In genomic region chr1:180570181-180570580, GRCm38 (mm10) we compare ENCODE assay signal across 7 mouse cellular contexts. TPM values are rescaled to one million over a fixed set of nuclear protein-coding genes. Genes with fewer than 3 reads are reported as not detected.
DNase-seq lines count a peak whose midpoint lies in the region; ATAC-seq and TF ChIP-seq lines count a peak whose summit lies in the region.

No protein-coding gene starts in this region.

- H3K4me2 ChIP-seq in CH12.LX (ENCODE audit: insufficient read depth, low read depth, poor library complexity, severe bottlenecking), result peak overlapping the region; percentile 97
- peak overlapping the region; percentile 86 for H3K4me2 ChIP-seq in forebrain, postnatal 0 days (ENCODE audit: low read depth)
- H3K4me2 ChIP-seq in liver, embryonic 16.5 days (ENCODE audit: low read depth, low read length), result peak overlapping the region; percentile 95

- peaks cover 62% of the 10 kb centered on the region for H3K79me2 ChIP-seq in CH12.LX (replicated peaks; ENCODE audit: control insufficient read depth, extremely low read depth, insufficient read depth, poor library complexity, severe bottlenecking)

- H3K27ac ChIP-seq in CH12.LX (ENCODE audit: insufficient read depth, low read depth), result no peak overlapping the region
- no peak overlapping the region; the same call in 1 of the 2 replicates for H3K27ac ChIP-seq in ES-E14 (ENCODE audit: insufficient read depth, low read depth, low read length, poor library complexity, severe bottlenecking)
- H3K27ac ChIP-seq in forebrain, postnatal 0 days (ENCODE audit: low read depth, low read length), result peak overlapping the region; percentile 92; the same call in 1 of the 2 replicates
- peak overlapping the region; percentile 56; the same call in 1 of the 2 replicates for H3K27ac ChIP-seq in liver, embryonic 16.5 days (ENCODE audit: low read length)

- 10% methylated on average over 5 of the region's 5 CpGs for WGBS in forebrain, postnatal 0 days
- WGBS in liver, embryonic 16.5 days (ENCODE audit: insufficient replicate concordance), result 2% methylated on average over 5 of the region's 5 CpGs

- no peak for ATAC-seq in forebrain, postnatal 0 days
- peak; percentile 67 for ATAC-seq in liver, embryonic 16.5 days (ENCODE audit: low read depth)

- H3K9me3 ChIP-seq in CH12.LX (replicated peaks; ENCODE audit: low read length) (no peaks in the 10 kb centered on the region), ES-E14 (ENCODE audit: control insufficient read depth, insufficient read depth, low read depth, low read length) (no peaks in the 10 kb centered on the region)
- no peaks in the 10 kb centered on the region for H3K9me3 ChIP-seq in forebrain, postnatal 0 days (ENCODE audit: low read length)
- no peaks in the 10 kb centered on the region for H3K9me3 ChIP-seq in liver, embryonic 16.5 days (replicated peaks; ENCODE audit: control insufficient read depth, low read length)

- H3K9ac ChIP-seq in CH12.LX (ENCODE audit: insufficient read depth, low read depth) (peak overlapping the region; percentile 83), ES-E14 (ENCODE audit: insufficient read depth, low read depth, low read length, poor library complexity, severe bottlenecking) (peak overlapping the region; percentile 91; the same call in 1 of the 2 replicates)
- H3K9ac ChIP-seq in forebrain, postnatal 0 days, result peak overlapping the region; percentile 87
- H3K9ac ChIP-seq in liver, embryonic 16.5 days (ENCODE audit: low read depth, low read length), result peak overlapping the region; percentile 75

- H3K4me1 ChIP-seq in CH12.LX (ENCODE audit: control insufficient read depth in 1 of 2, insufficient read depth in 2 of 2) (peaks cover 24 to 50% of the 10 kb centered on the region in 2 experiments), ES-E14 (ENCODE audit: control insufficient read depth in 2 of 2, insufficient read depth in 2 of 2, low read length in 2 of 2, poor library complexity in 1 of 2) (peaks cover 15 to 19% of the 10 kb centered on the region in 2 experiments)
- H3K4me1 ChIP-seq in forebrain, postnatal 0 days (ENCODE audit: insufficient read depth), result peaks cover 19% of the 10 kb centered on the region
- peaks cover 33% of the 10 kb centered on the region for H3K4me1 ChIP-seq in liver, embryonic 16.5 days (ENCODE audit: control insufficient read depth, low read depth, low read length)

- H3K36me3 ChIP-seq in CH12.LX (replicated peaks in 1 of 2; ENCODE audit: control insufficient read depth in 1 of 2, insufficient read depth in 1 of 2, low read length in 1 of 2) (peaks cover 10 to 40% of the 10 kb centered on the region in 2 experiments), ES-E14 (ENCODE audit: control insufficient read depth, insufficient read depth, low read length, poor library complexity, severe bottlenecking) (peaks cover 17% of the 10 kb centered on the region)
- H3K36me3 ChIP-seq in forebrain, postnatal 0 days (ENCODE audit: insufficient read depth), result peaks cover 10% of the 10 kb centered on the region
- no peaks in the 10 kb centered on the region for H3K36me3 ChIP-seq in liver, embryonic 16.5 days (ENCODE audit: control insufficient read depth, insufficient read depth)

- dilution Hi-C loops in CH12.LX (cut with MboI; ENCODE audit: extremely low pct_ligation_motif_present, extremely low pct_unique_long_range_greater_than_20kb, low sequenced_read_pairs), result no loop called here

- in situ Hi-C loops in CH12.LX (cut with MboI; ENCODE audit: low pct_ligation_motif_present, low pct_unique_long_range_greater_than_20kb, low sequenced_read_pairs), result no loop called here
- in situ Hi-C loops in ES-E14 (cut with MboI; ENCODE audit: low sequenced_read_pairs in 2 of 2, unreplicated experiment in 2 of 2), result no loop called here

- H3K27me3 ChIP-seq in CH12.LX (replicated peaks), result no peaks in the 10 kb centered on the region
- H3K27me3 ChIP-seq in forebrain, postnatal 0 days (ENCODE audit: insufficient read depth, low read length), result no peaks in the 10 kb centered on the region
- no peaks in the 10 kb centered on the region for H3K27me3 ChIP-seq in liver, embryonic 16.5 days (ENCODE audit: control insufficient read depth, insufficient read depth, low read depth, low read length)

- TF ChIP-seq CTCF in CH12.LX (conservative IDR thresholded peaks at IDR 0.05 in 1 of 2, IDR thresholded peaks at IDR 0.05 in 1 of 2; ENCODE audit: low read depth in 2 of 2, low read length in 2 of 2), result no peak
- TF ChIP-seq CTCF in forebrain, postnatal 0 days (IDR thresholded peaks at IDR 0.05; ENCODE audit: low read depth), result no peak

- no peak for DNase-seq in CH12.LX (ENCODE audit: extremely low read depth)
- DNase-seq in ES-E14 (ENCODE audit: low read depth, low spot score), result no peak
- DNase-seq in forebrain, postnatal 0 days, result no peak
- DNase-seq in ovary, adult 18-20 months (ENCODE audit: low spot score), result no peak
- DNase-seq in thymus, postnatal 4 days, result no peak
- DNase-seq in kidney, postnatal 25 days, result no peak

- TF ChIP-seq EP300 in CH12.LX (IDR thresholded peaks at IDR 0.05; ENCODE audit: low read length), result no peak

- TF ChIP-seq POLR2A in CH12.LX (IDR thresholded peaks at IDR 0.05; ENCODE audit: low read depth, low read length), result no peak

- H3K4me3 ChIP-seq in CH12.LX (replicated peaks in 1 of 3; ENCODE audit: low read depth in 2 of 3, low read length in 2 of 3, poor library complexity in 1 of 3) (peak overlapping the region; percentile 79 to 94 (median 84)), ES-E14 (ENCODE audit: insufficient read depth in 1 of 2, low read depth in 1 of 2, low read length in 2 of 2, poor library complexity in 1 of 2, severe bottlenecking in 1 of 2) (peak overlapping the region; percentile 84 to 96)
- H3K4me3 ChIP-seq in forebrain, postnatal 0 days (ENCODE audit: low read depth, low read length), result peak overlapping the region; percentile 89
- peak overlapping the region; percentile 74 for H3K4me3 ChIP-seq in liver, embryonic 16.5 days (ENCODE audit: low read depth, low read length)

- TF ChIP-seq RAD21 in CH12.LX (IDR thresholded peaks at IDR 0.05; ENCODE audit: low read depth, low read length), result no peak

TF ChIP-seq in CH12.LX, 34 proteins besides CTCF, POLR2A, EP300 and RAD21:
- TF ChIP-seq IRF4 (IDR thresholded peaks at IDR 0.05; ENCODE audit: low read depth, low read length) (no peak), RCOR1 (conservative IDR thresholded peaks at IDR 0.05; ENCODE audit: low read depth, low read length) (no peak), ZC3H11A (IDR thresholded peaks at IDR 0.05; ENCODE audit: low read depth, low read length) (no peak), ZMIZ1 (IDR thresholded peaks at IDR 0.05; ENCODE audit: low read depth, low read length) (no peak), ZNF384 (IDR thresholded peaks at IDR 0.05; ENCODE audit: low read depth, low read length) (no peak), MXI1 (IDR thresholded peaks at IDR 0.05; ENCODE audit: low read depth, low read length) (no peak), HCFC1 (IDR thresholded peaks at IDR 0.05; ENCODE audit: low read depth, low read length) (no peak), E2F4 (IDR thresholded peaks at IDR 0.05; ENCODE audit: insufficient replicate concordance, low read depth, low read length) (no peak), TCF12 (IDR thresholded peaks at IDR 0.05; ENCODE audit: low read depth, low read length) (no peak), MAZ (IDR thresholded peaks at IDR 0.05; ENCODE audit: low read depth, low read length) (no peak), MAX (IDR thresholded peaks at IDR 0.05; ENCODE audit: low read length) (no peak), ELF1 (IDR thresholded peaks at IDR 0.05; ENCODE audit: low read depth, low read length) (no peak), CHD1 (IDR thresholded peaks at IDR 0.05; ENCODE audit: low read depth, low read length) (no peak), NRF1 (IDR thresholded peaks at IDR 0.05; ENCODE audit: low read depth, low read length) (no peak)
TF ChIP-seq in CH12.LX: peak in this region for 0.

TF ChIP-seq in ES-E14, 5 proteins besides CTCF, POLR2A, EP300 and RAD21:
- TF ChIP-seq MAFK (IDR thresholded peaks at IDR 0.05; ENCODE audit: insufficient read depth, low read depth, low read length), result no peak
- no peak for TF ChIP-seq CHD2 (IDR thresholded peaks at IDR 0.05; ENCODE audit: low read depth, low read length)

RNA-seq across cellular contexts. Expression of gene Parp1, which starts 1.5 kb away (rescaled TPM):
- 313 and 333 TPM in 2 replicates for total RNA-seq in CH12.LX (2012; rRNA removed)
- total RNA-seq in CH12.LX (2014; rRNA removed), result 304 and 310 TPM in 2 replicates
- polyA plus RNA-seq in CH12.LX (2012; ENCODE audit: insufficient read length, low read depth), result 310 and 344 TPM in 2 replicates
- 271 and 296 TPM in 2 replicates for total RNA-seq in ES-E14 (2012; rRNA removed)
- total RNA-seq in forebrain, postnatal 0 days (2014; rRNA removed), result 92.2 and 95.3 TPM in 2 replicates
- polyA plus RNA-seq in forebrain, postnatal 0 days (2015; fragmentation: Nextera tagmentation; extraction: Ambion mirVana), result 51.6 and 57.5 TPM in 2 replicates
- polyA plus RNA-seq in liver, embryonic 16.5 days (2015; fragmentation: Nextera tagmentation; extraction: Ambion mirVana), result 51.3 and 52.0 TPM in 2 replicates

Comparison
In these comparisons a context has a peak if more than half of its experiments do, and no peak if none do; other contexts are left out.
1. H3K27ac ChIP-seq: peak in forebrain, postnatal 0 days (single experiment) and liver, embryonic 16.5 days (single experiment); none in CH12.LX (single experiment) and ES-E14 (single experiment).
2. Peak in every context shown above with its lines, with median percentiles within 50 percentile points of each other: H3K4me2 ChIP-seq, H3K4me3 ChIP-seq and H3K9ac ChIP-seq.